Mouse (Mus musculus) ES-E14 (cell line): Measurements from ENCODE around the gene Ager. TPM values are rescaled to one million over a fixed set of nuclear protein-coding genes. Genes with fewer than 3 reads are reported as not detected.

Source experiments
- DNase-seq: peaks from one replicate; pipeline ENCODE4 v3.0.0-alpha.2; 2013; ENCODE audit warnings: low read depth, low spot score
- H3K27ac ChIP-seq: 2 replicates; pipeline ENCODE4 v1.5.1; 2012; ENCODE audit warnings: low read depth, mild to moderate bottlenecking, low read length, moderate library complexity, mixed read lengths; ENCODE audit not compliant: poor library complexity, insufficient read depth, severe bottlenecking
- H3K36me3 ChIP-seq: 2 replicates; pipeline ENCODE4 v1.6.1; 2012; ENCODE audit warnings: mild to moderate bottlenecking, low read length, moderate library complexity, mixed read lengths; ENCODE audit not compliant: control insufficient read depth, poor library complexity, insufficient read depth, severe bottlenecking
- H3K4me1 ChIP-seq, 2 experiments: fragments of 150-350 bp in 1 of 2; sonication (generic) in 1 of 2; 2 replicates each; pipeline ENCODE4 v1.6.1; 2012; ENCODE audit warnings: low read length in 2 of 2, mild to moderate bottlenecking in 1 of 2, mixed read lengths in 1 of 2; ENCODE audit not compliant: control insufficient read depth in 2 of 2, insufficient read depth in 2 of 2, poor library complexity in 1 of 2
- H3K4me3 ChIP-seq, 2 experiments: fragments of 150-350 bp in 1 of 2; sonication (generic) in 1 of 2; 2 replicates each; pipeline ENCODE4 v1.5.1; 2012; ENCODE audit warnings: low read length in 2 of 2, low read depth in 1 of 2, mild to moderate bottlenecking in 1 of 2, mixed read lengths in 1 of 2; ENCODE audit not compliant: insufficient read depth in 1 of 2, poor library complexity in 1 of 2, severe bottlenecking in 1 of 2
- H3K9ac ChIP-seq: 2 replicates; pipeline ENCODE4 v1.6.1; 2012; ENCODE audit warnings: low read depth, mild to moderate bottlenecking, low read length, mixed read lengths; ENCODE audit not compliant: poor library complexity, insufficient read depth, severe bottlenecking
- H3K9me3 ChIP-seq: fragments of 150-350 bp; sonication (generic); 2 replicates; pipeline ENCODE4 v1.6.1; 2012; ENCODE audit warnings: low read depth, mild to moderate bottlenecking, low read length; ENCODE audit not compliant: control insufficient read depth, insufficient read depth
- CHD2 ChIP-seq: IDR thresholded peaks from 2 replicates; pipeline ENCODE4 v1.6.1; 2014; ENCODE audit warnings: mild to moderate bottlenecking, low read depth, low read length, inconsistent platforms
- HCFC1 ChIP-seq: IDR thresholded peaks from 2 replicates; pipeline ENCODE4 v1.6.1; 2012; ENCODE audit warnings: low read length, inconsistent platforms, borderline replicate concordance; ENCODE audit not compliant: insufficient read depth
- MAFK ChIP-seq: IDR thresholded peaks from 2 replicates; pipeline ENCODE4 v1.6.1; 2014; ENCODE audit warnings: mild to moderate bottlenecking, low read depth, low read length, inconsistent platforms; ENCODE audit not compliant: insufficient read depth
- ZC3H11A ChIP-seq: IDR thresholded peaks from 2 replicates; pipeline ENCODE4 v1.6.1; 2012; ENCODE audit warnings: low read depth, mild to moderate bottlenecking, inconsistent platforms, low read length, borderline replicate concordance
- ZNF384 ChIP-seq: IDR thresholded peaks from 2 replicates; pipeline ENCODE4 v1.6.1; 2012; ENCODE audit warnings: low read depth, low read length, inconsistent platforms
- in situ Hi-C, 2 experiments: fragments of 600-800 bp; cut with MboI; formaldehyde crosslinking; loops; one replicate each; pipeline ENCODE4 v1.15.1; 2025; ENCODE audit warnings: low sequenced_read_pairs in 2 of 2, inconsistent platforms in 1 of 2; ENCODE audit not compliant: unreplicated experiment in 2 of 2
- total RNA-seq: library from RNA; depleted of rRNA; stranded (reverse); fragments of 300-350 nt; gene quantifications from 2 replicates; pipeline ENCODE4 v1.2.3, GENCODE M21; 2012

Ager gene
- total RNA-seq, 1 experiment, result 2.3 TPM

- H3K4me1 ChIP-seq, result peaks cover 10 to 16% of the 10 kb centered on the region in 2 experiments
Observed at GRCm38 (mm10) chr17:34585121-34585520, 12.5 kb upstream of the Ager start.

GRCm38 (mm10) chr17:34585877-34586771 is 11.5 kb upstream of the Ager start:
- H3K4me1 ChIP-seq, result peaks cover 15 to 25% of the 10 kb centered on the region in 2 experiments
- peak overlapping the region; percentile 77 for H3K9ac ChIP-seq
- in situ Hi-C loops, result no loop called here
- TF ChIP-seq HCFC1, result no peak
- TF ChIP-seq ZC3H11A, result no peak
- no peak for TF ChIP-seq ZNF384
- no peak for TF ChIP-seq CHD2
- TF ChIP-seq MAFK, result no peak
- H3K27ac ChIP-seq, result peak overlapping the region; percentile 90; the same call in 1 of the 2 replicates
- peak overlapping the region; percentile 91 to 95 for H3K4me3 ChIP-seq
- no peak for DNase-seq
- no peaks in the 10 kb centered on the region for H3K9me3 ChIP-seq
- no peaks in the 10 kb centered on the region for H3K36me3 ChIP-seq

More at GRCm38 (mm10) chr17:34585121-34585520, 12.5 kb upstream of the Ager start:
- Histone ChIP-seq H3K4me3 (no peak overlapping the region), H3K36me3 (no peaks in the 10 kb centered on the region), H3K27ac (no peak overlapping the region), H3K9me3 (no peaks in the 10 kb centered on the region), H3K9ac (no peak overlapping the region)
- TF ChIP-seq ZC3H11A (no peak), CHD2 (no peak), HCFC1 (no peak), ZNF384 (no peak), MAFK (no peak)
- in situ Hi-C loops, result no loop called here
- no peak for DNase-seq

- peak overlapping the region; percentile 91 to 95 for H3K4me3 ChIP-seq
Observed at GRCm38 (mm10) chr17:34586796-34587422, 10.8 kb upstream of the Ager start.

GRCm38 (mm10) chr17:34587423-34587811 is 10.2 kb upstream of the Ager start:
- Histone ChIP-seq H3K36me3 (no peaks in the 10 kb centered on the region), H3K9me3 (no peaks in the 10 kb centered on the region), H3K27ac (peak overlapping the region; percentile 90), H3K4me3 (peak overlapping the region; percentile 91 to 95), H3K4me1 (peaks cover 15 to 25% of the 10 kb centered on the region in 2 experiments), H3K9ac (peak overlapping the region; percentile 96)
- in situ Hi-C loops, result no loop called here
- TF ChIP-seq CHD2, result no peak
- DNase-seq, result no peak

More at GRCm38 (mm10) chr17:34586796-34587422, 10.8 kb upstream of the Ager start:
- Histone ChIP-seq H3K36me3 (no peaks in the 10 kb centered on the region), H3K9me3 (no peaks in the 10 kb centered on the region), H3K9ac (peak overlapping the region; percentile 77), H3K27ac (peak overlapping the region; percentile 90), H3K4me1 (peaks cover 15 to 25% of the 10 kb centered on the region in 2 experiments)
- in situ Hi-C loops, result no loop called here
- TF ChIP-seq CHD2 (no peak), ZC3H11A (no peak), ZNF384 (no peak), HCFC1 (no peak; the same call in 1 of the 2 replicates), MAFK (no peak)
- peak; percentile 89 for DNase-seq
